Mouse (Mus musculus) small intestine, adult 2 months (tissue): Measurements from ENCODE around the gene Plrg1.

ENCODE experiments used
- CTCF ChIP-seq: fragments of 200-500 bp; IDR thresholded peaks from 2 replicates; pipeline ENCODE4 v1.5.1; 2012; ENCODE audit warnings: low read depth, mild to moderate bottlenecking, control low read depth, inconsistent platforms, low read length, moderate library complexity, mixed read lengths; ENCODE audit not compliant: insufficient replicate concordance, insufficient read length; ENCODE audit errors: extremely low read depth
- POLR2A ChIP-seq: fragments of 200-500 bp; IDR thresholded peaks from 2 replicates; pipeline ENCODE4 v1.6.1; 2012; ENCODE audit warnings: low read depth, mild to moderate bottlenecking, control low read depth, inconsistent platforms, low read length, moderate library complexity

GRCm38 (mm10) chr3:83049680-83050079 lies 5.6 kb upstream of the Plrg1 start, which contains the start of gene Fgb:
- TF ChIP-seq CTCF: no peak
- TF ChIP-seq POLR2A: no peak
